Mouse (Mus musculus) kidney, embryonic 16.5 days (tissue): ENCODE measurements around the gene C3. TPM values are rescaled to one million over a fixed set of nuclear protein-coding genes. Genes with fewer than 3 reads are reported as not detected.
A peak's percentile ranks its signal among the peaks of the same experiment; 100 is the strongest.

Source experiments
- ATAC-seq: fragments of 200-750 bp; cut with Nextera tagmentation; 2 replicates; pipeline ENCODE4 v1.8.0; 2017; ENCODE audit warnings: moderate TSS enrichment; ENCODE audit not compliant: low FRiP score, low TSS enrichment
- H3K27ac ChIP-seq: fragments of 300-500 bp; sonication (generic); 2 replicates; pipeline ENCODE4 v1.5.1; 2014; ENCODE audit warnings: low read length
- H3K27me3 ChIP-seq: fragments of 300-500 bp; sonication (generic); 2 replicates; pipeline ENCODE4 v1.6.1; 2014; ENCODE audit warnings: low read length, control low read depth, mixed read lengths; ENCODE audit not compliant: insufficient read depth
- H3K36me3 ChIP-seq: fragments of 300-500 bp; sonication (generic); 2 replicates; pipeline ENCODE4 v1.6.1; 2014; ENCODE audit warnings: low read length, control low read depth, mixed read lengths; ENCODE audit not compliant: insufficient read depth
- H3K4me1 ChIP-seq: fragments of 300-500 bp; sonication (generic); 2 replicates; pipeline ENCODE4 v1.6.1; 2014; ENCODE audit warnings: low read length, control low read depth, mixed read lengths; ENCODE audit not compliant: insufficient read depth
- H3K4me2 ChIP-seq: fragments of 300-500 bp; sonication (generic); replicated peaks from 2 replicates; pipeline ENCODE4 v1.6.1; 2014; ENCODE audit warnings: low read depth, low read length
- H3K4me3 ChIP-seq: fragments of 300-500 bp; sonication (generic); 2 replicates; pipeline ENCODE4 v1.5.1; 2014; ENCODE audit warnings: mild to moderate bottlenecking, low read length
- H3K9ac ChIP-seq: fragments of 300-500 bp; sonication (generic); replicated peaks from 2 replicates; pipeline ENCODE4 v1.6.1; 2014; ENCODE audit warnings: low read length
- H3K9me3 ChIP-seq: fragments of 300-500 bp; sonication (generic); 2 replicates; pipeline ENCODE4 v1.6.1; 2016; ENCODE audit warnings: low read length, control low read depth
- WGBS: fragments of 180-500 bp; shearing (Covaris S2); extraction: QIAGEN DNeasy Blood & Tissue Kit; methylation state at CpG from one replicate; pipeline ENCODE4 v1.1.7; 2014; 5-methylcytosine and 5-hydroxymethylcytosine counted together
- polyA plus RNA-seq: library from polyadenylated mRNA; unstranded; fragments of >200 nt; fragmentation: Nextera tagmentation; extraction: Ambion mirVana; gene quantifications from 2 replicates; pipeline ENCODE4 v1.2.1, GENCODE M21; 2015

Gene C3
- polyA plus RNA-seq, 1 experiment from 2014 or later, result 2.4 TPM

DNA sequence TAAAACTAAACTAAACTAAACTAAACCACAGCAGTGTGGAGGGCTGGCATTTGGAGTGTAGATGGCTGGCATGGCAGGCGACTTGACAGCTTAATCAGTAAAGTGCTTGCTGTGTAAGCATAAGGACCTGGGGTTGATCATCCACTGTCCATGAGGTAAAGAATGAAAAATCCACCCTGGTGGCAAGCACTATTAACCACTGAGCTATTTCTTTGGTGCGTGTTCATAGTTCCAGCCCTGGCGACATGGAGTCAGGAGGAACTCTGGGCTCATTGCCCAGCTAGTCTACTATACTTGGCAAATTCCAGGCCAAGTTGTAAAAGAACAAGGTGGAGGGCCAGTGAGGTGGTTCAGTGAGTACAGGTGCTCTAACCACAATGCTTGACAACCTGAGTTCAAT lies 20.0 kb downstream of the C3 start:
- WGBS, result 86% methylated on average over 3 of the region's 3 CpGs
- H3K27me3 ChIP-seq, result no peaks in the 10 kb centered on the region
- no peak for ATAC-seq
- no peak overlapping the region for H3K9ac ChIP-seq
- H3K4me2 ChIP-seq, result no peak overlapping the region
- H3K27ac ChIP-seq, result no peak overlapping the region
- H3K4me1 ChIP-seq, result no peaks in the 10 kb centered on the region
- H3K9me3 ChIP-seq, result no peaks in the 10 kb centered on the region
- H3K36me3 ChIP-seq, result no peaks in the 10 kb centered on the region
- H3K4me3 ChIP-seq, result no peak overlapping the region

DNA sequence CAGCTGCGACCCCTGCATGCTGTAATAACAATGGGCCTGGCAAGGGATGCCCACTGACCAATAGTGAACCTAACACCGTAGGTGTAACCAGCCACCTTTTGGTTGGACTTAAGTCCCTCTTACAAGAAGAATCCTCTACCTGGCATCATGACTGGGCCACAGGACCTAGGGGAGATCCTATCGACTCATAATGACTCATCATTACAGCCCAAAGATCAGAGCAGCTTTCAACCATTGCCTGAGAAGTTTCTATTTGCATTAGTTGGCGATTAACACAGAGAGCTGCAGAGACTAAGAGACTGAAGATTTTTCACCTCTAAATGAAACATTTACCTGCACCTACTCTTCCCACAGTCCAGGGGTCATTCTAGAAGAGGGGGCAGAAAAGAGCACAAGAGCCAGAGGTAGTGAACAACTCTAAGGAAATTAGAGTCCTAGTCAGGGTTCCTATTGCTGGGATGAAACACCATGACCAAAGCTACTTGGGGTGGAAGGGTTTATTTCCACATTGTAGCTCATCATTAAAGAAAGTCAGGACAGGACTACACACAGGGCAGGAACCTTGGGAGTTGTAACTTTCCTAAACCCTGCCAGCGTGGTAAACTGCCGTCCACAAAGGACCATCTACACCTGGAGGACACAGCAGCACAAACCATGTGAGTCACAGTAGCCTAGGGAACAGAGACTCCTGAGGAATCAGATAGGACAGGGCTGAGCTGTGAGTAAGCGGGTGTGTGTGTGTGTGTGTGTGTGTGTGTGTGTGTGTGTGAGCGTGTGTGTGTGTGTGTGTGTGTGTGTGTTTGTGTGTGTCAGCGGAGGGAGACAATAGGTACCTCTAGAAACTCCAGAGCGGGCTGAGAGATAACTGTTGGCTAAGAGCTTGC lies 25.9 kb downstream of the C3 start:
- ATAC-seq, result peak; percentile 80
- no peaks in the 10 kb centered on the region for H3K36me3 ChIP-seq
- 79% methylated on average over 9 of the region's 10 CpGs for WGBS
- no peaks in the 10 kb centered on the region for H3K9me3 ChIP-seq
- no peak overlapping the region for H3K4me3 ChIP-seq
- H3K27me3 ChIP-seq, result no peaks in the 10 kb centered on the region
- no peak overlapping the region for H3K27ac ChIP-seq
- no peaks in the 10 kb centered on the region for H3K4me1 ChIP-seq
- H3K9ac ChIP-seq, result no peak overlapping the region
- H3K4me2 ChIP-seq, result no peak overlapping the region

DNA sequence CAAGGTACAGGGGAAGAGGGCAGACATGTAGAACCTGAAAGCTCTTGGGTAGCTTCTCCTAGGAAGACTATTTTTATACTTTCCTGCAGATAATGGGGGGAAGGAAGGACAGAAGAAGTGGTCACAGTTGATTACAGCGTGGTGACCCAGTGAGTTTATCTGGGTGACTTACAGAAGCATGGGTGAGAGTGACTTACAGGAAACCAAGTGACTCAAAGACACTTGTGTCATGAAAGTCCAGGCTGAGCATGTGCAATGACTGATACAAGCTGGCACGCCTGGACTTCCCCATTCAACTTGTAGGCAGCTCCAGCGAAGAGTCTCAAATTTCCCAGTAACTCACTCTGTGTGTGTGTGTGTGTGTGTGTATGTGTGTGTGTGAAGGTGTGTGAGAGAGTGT lies 29.7 kb downstream of the C3 start:
- H3K27me3 ChIP-seq, result no peaks in the 10 kb centered on the region
- H3K36me3 ChIP-seq, result no peaks in the 10 kb centered on the region
- no peak overlapping the region for H3K27ac ChIP-seq
- no peaks in the 10 kb centered on the region for H3K4me1 ChIP-seq
- no peak overlapping the region for H3K4me2 ChIP-seq
- no peak overlapping the region for H3K9ac ChIP-seq
- WGBS, result 85% methylated on average over 3 of the region's 3 CpGs
- no peak for ATAC-seq
- H3K9me3 ChIP-seq, result no peaks in the 10 kb centered on the region
- H3K4me3 ChIP-seq, result no peak overlapping the region

DNA sequence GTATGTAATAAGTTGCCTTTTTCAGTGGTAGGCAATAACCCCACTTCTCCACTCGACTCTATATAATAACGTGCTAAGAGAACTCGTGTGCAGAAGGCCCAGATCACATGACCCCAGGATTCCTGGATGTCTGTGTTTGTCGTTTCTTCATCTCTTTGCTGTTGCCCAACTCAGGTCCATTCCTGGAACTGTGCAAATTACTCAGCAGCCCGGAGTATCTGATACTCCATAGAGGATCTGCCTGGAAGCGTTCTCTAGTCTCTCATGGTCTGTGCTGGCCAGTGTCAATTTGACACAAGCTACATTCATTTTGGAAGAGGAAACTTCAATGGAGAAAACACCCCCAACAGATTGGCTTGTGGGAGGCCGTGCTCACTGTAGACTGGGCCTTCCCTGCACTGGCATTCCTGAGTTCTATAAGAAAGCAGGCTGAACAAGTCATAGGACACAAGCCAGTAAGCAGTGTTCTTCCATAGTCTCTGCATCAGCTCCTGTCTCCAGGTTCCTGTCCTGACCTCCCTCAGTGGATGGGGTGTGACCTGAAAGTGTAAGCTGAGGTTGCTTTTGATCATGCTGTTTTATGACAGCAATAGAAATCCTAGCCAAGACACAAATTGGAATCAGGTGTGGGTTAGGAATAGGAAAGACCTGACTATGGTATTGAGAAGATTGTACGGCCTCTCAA lies 32.5 kb downstream of the C3 start:
- Histone ChIP-seq H3K36me3 (no peaks in the 10 kb centered on the region), H3K4me2 (no peak overlapping the region), H3K4me1 (no peaks in the 10 kb centered on the region), H3K27ac (no peak overlapping the region), H3K9me3 (no peaks in the 10 kb centered on the region), H3K4me3 (no peak overlapping the region), H3K27me3 (no peaks in the 10 kb centered on the region), H3K9ac (no peak overlapping the region)
- WGBS, result 74% methylated on average over 8 of the region's 8 CpGs
- no peak for ATAC-seq

DNA sequence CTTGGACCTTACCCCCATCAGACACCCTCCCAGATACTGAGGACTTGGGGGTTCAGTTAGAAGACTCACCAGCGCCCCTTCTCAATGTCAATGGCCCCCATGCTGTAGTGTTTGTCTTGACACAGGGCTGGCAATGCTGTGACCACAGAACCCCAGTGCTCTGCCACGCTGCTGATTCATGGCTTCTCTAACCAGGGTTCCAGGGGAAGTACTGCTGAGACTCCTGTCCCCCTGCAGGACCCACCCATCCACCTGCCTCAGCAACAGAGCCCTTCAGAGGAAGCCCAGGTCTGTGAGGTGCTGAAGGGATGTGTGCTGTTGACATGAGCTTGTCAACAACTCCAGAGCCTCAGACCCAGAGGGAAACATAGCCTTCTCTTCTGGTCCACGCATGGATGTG lies 33.2 kb downstream of the C3 start:
- no peak overlapping the region for H3K27ac ChIP-seq
- no peak overlapping the region for H3K4me2 ChIP-seq
- H3K9ac ChIP-seq, result no peak overlapping the region
- no peak overlapping the region for H3K4me3 ChIP-seq
- no peaks in the 10 kb centered on the region for H3K27me3 ChIP-seq
- ATAC-seq, result no peak
- WGBS, result 87% methylated on average over 3 of the region's 3 CpGs
- no peaks in the 10 kb centered on the region for H3K9me3 ChIP-seq
- H3K36me3 ChIP-seq, result no peaks in the 10 kb centered on the region
- H3K4me1 ChIP-seq, result no peaks in the 10 kb centered on the region

DNA sequence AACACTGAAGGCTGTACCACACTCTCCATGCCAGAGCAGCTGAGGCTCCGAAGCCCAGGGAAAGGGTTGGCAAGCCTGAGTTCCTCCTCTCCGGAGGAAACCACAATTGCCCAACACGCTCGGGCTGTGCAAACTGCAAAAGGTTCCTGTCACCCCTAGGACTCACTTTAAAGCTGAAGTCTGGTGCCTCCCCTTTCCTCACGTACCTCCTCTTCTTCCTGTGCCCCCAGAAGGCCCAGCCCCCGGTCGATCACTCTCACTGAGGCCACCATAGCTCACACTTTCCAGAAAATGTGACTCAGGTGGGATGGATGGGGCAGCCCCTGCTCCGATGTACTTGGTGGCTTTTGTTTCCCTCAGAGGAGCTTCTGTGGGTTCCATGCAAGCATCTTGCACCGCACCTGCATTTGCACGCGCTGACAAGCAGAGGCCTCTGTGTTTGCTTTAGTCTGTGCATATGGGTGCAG lies 33.9 kb downstream of the C3 start, which contains the start of gene Tnfsf14:
Gene Tnfsf14 (minus strand): TSS at position 137 of the 467 bp plus-strand sequence.
- WGBS, result 80% methylated on average over 11 of the region's 11 CpGs
- H3K4me1 ChIP-seq, result no peaks in the 10 kb centered on the region

DNA sequence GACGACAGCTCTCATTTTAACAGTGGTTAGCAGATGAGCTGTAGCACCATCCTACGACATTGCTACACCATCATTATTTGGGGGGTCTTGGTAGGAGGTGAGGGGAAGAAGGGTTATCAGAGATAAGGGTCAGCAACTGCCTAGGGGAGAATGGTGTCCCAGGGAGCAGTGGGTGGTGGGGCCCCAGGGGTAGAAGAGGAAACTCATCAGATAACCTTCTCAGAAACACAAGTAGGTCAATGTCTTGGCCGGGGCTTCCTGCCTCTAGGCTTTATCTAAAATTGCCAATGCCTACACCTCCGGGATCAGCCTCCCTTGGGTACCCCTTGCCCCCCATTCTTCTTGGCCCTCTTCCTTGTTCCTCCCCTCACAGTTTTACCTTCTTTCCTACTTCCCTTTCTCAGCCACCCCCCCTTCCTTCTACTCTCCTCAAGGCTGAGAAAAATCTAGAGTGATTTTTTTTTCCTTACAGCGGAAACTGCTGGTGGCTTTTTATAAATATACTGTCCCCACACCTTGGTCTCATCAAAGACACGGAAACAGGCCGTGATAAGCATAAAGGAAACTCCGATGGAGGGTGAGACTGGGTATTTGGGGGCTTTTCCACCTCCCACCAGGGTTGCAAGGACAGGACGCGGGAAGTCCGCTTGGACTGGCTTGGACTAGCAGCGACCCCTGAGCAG lies 39.3 kb downstream of the C3 start:
- Histone ChIP-seq H3K4me2 (no peak overlapping the region), H3K9me3 (no peaks in the 10 kb centered on the region), H3K4me1 (no peaks in the 10 kb centered on the region), H3K36me3 (no peaks in the 10 kb centered on the region), H3K4me3 (no peak overlapping the region), H3K9ac (no peak overlapping the region), H3K27ac (no peak overlapping the region), H3K27me3 (no peaks in the 10 kb centered on the region)
- ATAC-seq, result no peak
- WGBS, result 86% methylated on average over 12 of the region's 12 CpGs

More for the DNA sequence above, 33.9 kb downstream of the C3 start, which contains the start of gene Tnfsf14:
- Histone ChIP-seq H3K36me3 (no peaks in the 10 kb centered on the region), H3K9ac (no peak within 1 kb of the TSS), H3K9me3 (no peaks in the 10 kb centered on the region), H3K27me3 (no peaks in the 10 kb centered on the region), H3K27ac (no peak within 1 kb of the TSS), H3K4me3 (no peak within 1 kb of the TSS), H3K4me2 (no peak within 1 kb of the TSS)
- no peak for ATAC-seq

DNA sequence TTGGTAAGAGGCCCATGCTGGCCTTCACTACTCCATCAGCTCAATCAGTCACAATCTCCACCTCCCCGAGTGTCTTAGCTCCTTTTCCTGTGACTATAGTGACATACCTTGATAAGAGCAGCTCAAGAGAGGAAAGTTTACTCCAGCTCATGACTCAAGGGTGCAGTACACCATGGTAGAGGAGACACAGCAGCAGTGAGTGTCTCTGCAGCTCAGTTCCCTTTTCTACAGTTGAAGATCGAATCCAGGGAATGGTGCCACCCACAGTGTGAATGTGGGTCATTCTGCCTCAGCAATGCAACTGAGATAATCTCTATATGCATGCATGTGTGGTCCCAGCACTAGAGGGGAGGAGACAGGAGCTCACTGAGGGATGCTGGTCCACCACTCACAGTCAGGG lies 42.3 kb downstream of the C3 start:
- Histone ChIP-seq H3K4me2 (no peak overlapping the region), H3K4me3 (no peak overlapping the region), H3K4me1 (no peaks in the 10 kb centered on the region), H3K9me3 (no peaks in the 10 kb centered on the region), H3K9ac (no peak overlapping the region), H3K27me3 (no peaks in the 10 kb centered on the region), H3K27ac (no peak overlapping the region), H3K36me3 (no peaks in the 10 kb centered on the region)
- no peak for ATAC-seq
- WGBS, result 80% methylated on average over 2 of the region's 2 CpGs

DNA sequence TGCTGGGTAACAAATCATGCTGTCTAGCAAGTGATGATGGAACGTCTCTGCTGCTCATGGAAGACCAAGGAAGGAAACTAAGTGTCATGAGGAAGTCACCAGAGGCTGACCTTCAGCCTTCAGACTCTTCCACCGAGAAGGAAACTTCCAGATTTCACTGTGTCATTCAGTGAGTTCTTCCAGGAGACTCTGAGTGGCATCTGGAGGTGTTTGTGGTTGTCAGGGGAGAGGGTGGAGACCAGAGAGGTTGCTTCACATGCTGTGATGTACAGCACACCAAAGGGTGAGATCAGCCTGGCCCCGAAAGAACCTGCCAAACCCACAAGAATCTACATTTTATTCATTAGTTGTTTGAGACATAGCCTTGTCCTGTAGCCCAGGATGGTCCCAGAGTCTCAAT lies 45.1 kb downstream of the C3 start:
- H3K27ac ChIP-seq, result no peak overlapping the region
- no peaks in the 10 kb centered on the region for H3K4me1 ChIP-seq
- H3K4me3 ChIP-seq, result no peak overlapping the region
- H3K36me3 ChIP-seq, result no peaks in the 10 kb centered on the region
- no peak overlapping the region for H3K9ac ChIP-seq
- H3K9me3 ChIP-seq, result no peaks in the 10 kb centered on the region
- H3K4me2 ChIP-seq, result no peak overlapping the region
- WGBS, result 67% methylated on average over 3 of the region's 3 CpGs
- H3K27me3 ChIP-seq, result no peaks in the 10 kb centered on the region
- ATAC-seq, result no peak
